Mouse (Mus musculus) ES-Bruce4 (cell line): ENCODE measurements around the gene Slc37a1.

ENCODE experiments used
- EP300 ChIP-seq: IDR thresholded peaks from 2 replicates; pipeline ENCODE4 v1.6.1; 2011; ENCODE audit warnings: low read depth, low read length; ENCODE audit not compliant: insufficient read depth
- POLR2A ChIP-seq: IDR thresholded peaks from one replicate; pipeline ENCODE4 v1.8.1; 2011; ENCODE audit warnings: low read length; ENCODE audit not compliant: insufficient read depth

- TF ChIP-seq EP300 (no peak), POLR2A (no peak)
Measured at GRCm38 (mm10) chr17:31263770-31264169, 22.8 kb upstream of the Slc37a1 start.
